Mouse (Mus musculus) heart, adult 18-20 months (tissue): ENCODE measurements around the gene Map3k10. TPM values are rescaled to one million over a fixed set of nuclear protein-coding genes. Genes with fewer than 3 reads are reported as not detected.

ENCODE experiments used
- DNase-seq, 2 experiments: peaks; one replicate each; pipeline ENCODE4 v3.0.0; 2021 to 2022; ENCODE audit warnings: mixed read lengths in 1 of 2
- total RNA-seq, 2 experiments: library from RNA; stranded (reverse); gene quantifications; 2 replicates each; pipeline ENCODE4 v1.2.3; 2021

Map3k10 gene
- total RNA-seq, 2 experiments from 2014 or later: 19.1 to 21.7 TPM

DNA sequence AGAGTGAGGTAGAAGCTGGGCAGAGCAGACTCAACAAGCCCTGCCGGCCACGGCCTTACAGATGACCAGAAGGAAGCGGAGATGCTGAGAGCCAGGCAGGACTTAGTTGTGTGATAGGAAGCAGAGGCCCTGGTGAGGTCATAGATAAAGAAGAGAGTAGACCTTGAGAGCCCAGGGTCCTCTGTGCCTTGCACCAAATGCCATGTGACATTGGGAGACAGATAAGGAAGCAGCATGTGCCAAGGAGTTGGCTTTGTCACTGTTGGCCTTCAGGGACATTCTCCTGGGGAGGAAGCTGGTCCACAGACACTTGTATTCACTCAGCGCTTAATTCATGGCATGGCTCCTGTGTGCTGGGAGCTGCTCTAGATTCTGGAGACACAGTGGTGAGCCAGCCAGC is 65.1 kb downstream of the Map3k10 start:
- peak; percentile 43 to 56 for DNase-seq

DNA sequence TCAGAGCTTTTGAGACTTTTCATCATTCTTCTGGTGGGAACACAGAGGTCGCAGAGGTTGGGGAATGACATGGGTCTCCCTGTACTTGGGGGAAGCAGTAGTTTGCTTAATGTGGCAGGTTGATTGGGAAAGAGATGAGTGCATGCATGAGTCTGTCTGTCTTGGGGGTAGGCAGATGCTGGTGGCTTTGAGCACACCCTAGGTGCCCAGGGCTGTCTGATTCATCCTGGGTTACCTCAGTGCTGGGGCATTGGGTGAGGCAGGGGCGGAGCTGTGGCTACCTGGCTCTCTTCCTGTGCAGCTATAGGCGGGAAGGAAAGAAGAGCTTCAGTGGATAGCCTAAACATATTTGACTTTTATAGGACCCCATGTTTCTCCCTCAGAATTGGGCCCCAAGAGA is 66.3 kb downstream of the Map3k10 start:
- no peak for DNase-seq

DNA sequence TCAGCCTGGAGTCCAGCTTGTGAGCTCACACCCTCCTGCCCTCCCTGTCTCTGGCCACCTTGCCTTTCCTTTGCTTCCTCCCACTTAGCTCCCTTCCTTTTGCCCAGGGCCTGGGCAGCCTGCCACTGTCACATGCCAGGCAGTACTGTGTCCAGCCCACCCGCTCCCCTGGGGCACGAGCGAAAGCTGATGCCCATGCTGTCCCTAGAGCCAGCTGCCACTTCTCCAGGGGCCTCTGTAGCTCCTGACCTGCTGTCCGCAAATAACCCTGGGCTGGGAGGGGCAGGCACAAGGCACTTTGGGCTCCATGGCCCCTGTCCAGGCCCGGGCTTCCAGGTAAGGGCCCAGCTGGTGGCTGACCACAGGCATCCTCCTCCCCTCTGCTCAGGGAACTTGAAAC is 66.8 kb downstream of the Map3k10 start:
- peak; percentile 87 to 92 for DNase-seq

DNA sequence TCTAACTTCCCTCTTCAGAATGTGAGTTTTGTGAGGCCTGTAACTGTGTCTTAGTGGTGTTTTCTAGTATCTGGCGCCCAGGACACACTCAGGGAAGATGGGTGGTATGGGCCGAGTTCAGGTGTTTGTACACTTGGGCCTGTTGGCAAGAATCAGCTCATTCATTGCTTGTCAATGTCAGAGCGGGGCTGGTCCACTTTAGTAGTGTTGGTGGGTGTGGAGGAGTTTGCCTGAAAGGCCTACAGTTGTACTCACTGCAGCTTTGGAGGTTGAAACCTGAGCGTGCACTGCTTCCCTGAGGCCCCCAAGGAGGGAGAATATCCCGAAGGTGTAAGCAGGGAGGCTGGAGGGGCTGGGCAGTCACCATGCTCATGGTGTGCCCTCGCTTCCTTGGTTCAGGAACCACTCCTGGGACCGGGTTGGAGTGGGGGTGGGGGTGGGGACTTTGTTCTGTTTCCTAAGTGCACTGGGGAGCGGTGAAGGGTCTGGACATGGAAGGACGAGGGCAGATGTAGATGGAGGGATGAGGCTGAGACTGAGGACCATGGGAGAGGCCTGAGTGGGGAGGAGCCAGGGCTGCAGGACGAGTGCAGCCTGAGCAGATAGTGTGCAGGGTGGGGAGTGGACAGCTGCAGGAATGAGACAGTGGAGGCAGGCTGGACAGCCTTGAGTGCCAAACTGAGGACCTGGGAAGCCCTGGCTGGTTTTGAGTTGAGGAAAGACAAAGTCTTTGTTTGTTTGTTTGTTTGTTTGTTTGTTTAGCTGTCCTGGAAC is 67.7 kb downstream of the Map3k10 start:
- DNase-seq: no peak

Other genes with a start within 250 kb of the Map3k10 start
- gene Sptbn4, start 226.9 kb downstream of the Map3k10 start, total RNA-seq: under 1 TPM; 0.30 to 0.31 TPM
- gene Blvrb, start 226.6 kb downstream of the Map3k10 start, total RNA-seq: 10 to 100 TPM; 32.4 to 34.3 TPM
- gene Sertad3, start 200.8 kb downstream of the Map3k10 start, total RNA-seq: 1 to 10 TPM; 3.3 to 4.3 TPM
- 1 to 10 TPM; 8.0 to 9.3 TPM for gene Sertad1, start 187.7 kb downstream of the Map3k10 start, total RNA-seq
- under 1 TPM; 0.57 to 0.62 TPM for gene Prx, start 175.3 kb downstream of the Map3k10 start, total RNA-seq
- gene Hipk4, start 151.3 kb downstream of the Map3k10 start, total RNA-seq: under 1 TPM in 1 of 2 experiments, not detected in 1; 0.10 TPM
- gene Pld3, start 121.4 kb downstream of the Map3k10 start, total RNA-seq: 10 to 100 TPM; 29.8 to 30.9 TPM
- gene 2310022A10Rik, start 121.4 kb downstream of the Map3k10 start, total RNA-seq: 10 to 100 TPM; 63.8 to 64.7 TPM
- gene Akt2, start 83.0 kb downstream of the Map3k10 start, total RNA-seq: 100 to 1,000 TPM; 168 to 200 TPM
- gene Ttc9b, start 20.7 kb downstream of the Map3k10 start, total RNA-seq: not detected
- under 1 TPM; 0.69 to 0.85 TPM for gene Zfp607b, start 14.7 kb upstream of the Map3k10 start, total RNA-seq
- gene Zfp60, start 56.8 kb upstream of the Map3k10 start, total RNA-seq: 1 to 10 TPM; 9.0 to 9.1 TPM
- 1 to 10 TPM; 4.6 to 5.9 TPM for gene Zfp626, start 132.6 kb upstream of the Map3k10 start, total RNA-seq
- 1 to 10 TPM; 2.5 to 2.7 TPM for gene Zfp59, start 164.0 kb upstream of the Map3k10 start, total RNA-seq
- gene Zfp607a, start 182.9 kb upstream of the Map3k10 start, total RNA-seq: 1 to 10 TPM; 2.2 to 3.1 TPM